Mouse (Mus musculus) c-Kit-positive CD71-positive TER-119-negative erythroid progenitor cells, embryonic 14.5 days (primary cell): ENCODE measurements at regions not wholly inside any gene's neighbourhood (a gene's known extent, or its start where the extent isn't known, plus 50 kb on each side); places are given as distances from the start of the nearest gene placed in this dataset.
A peak's percentile ranks its signal among the peaks of the same experiment; 100 is the strongest.
"Not testable (repeated sequence)": the region's sequence is repeated elsewhere in the genome, so short reads cannot be mapped to it uniquely, and the experiment has no call there.

ENCODE experiments used
- DNase-seq: peaks from one replicate; pipeline ENCODE4 v3.0.0-alpha.2; 2013; ENCODE audit warnings: low read depth

- not testable (repeated sequence) for DNase-seq
Observed at GRCm38 (mm10) chr12:77526581-77526980, 288.7 kb downstream of the Fut8 start.

- DNase-seq: no peak
Observed at GRCm38 (mm10) chr12:77527499-77527898, 289.6 kb downstream of the Fut8 start.

- DNase-seq: no peak
Observed at GRCm38 (mm10) chr12:77527953-77528865, 290.3 kb downstream of the Fut8 start.

- DNase-seq: no peak
Observed at GRCm38 (mm10) chr12:77528868-77529271, 290.9 kb downstream of the Fut8 start.

GRCm38 (mm10) chr12:77529414-77529813 lies 291.5 kb downstream of the Fut8 start:
- DNase-seq: no peak

GRCm38 (mm10) chr12:77529955-77530354 lies 292.0 kb downstream of the Fut8 start:
- no peak for DNase-seq

GRCm38 (mm10) chr12:77531294-77531693 lies 293.4 kb downstream of the Fut8 start:
- peak; percentile 15 for DNase-seq

GRCm38 (mm10) chr12:77532547-77532946 lies 294.6 kb downstream of the Fut8 start:
- no peak for DNase-seq

- DNase-seq: no peak
Observed at GRCm38 (mm10) chr12:77533606-77534005, 295.7 kb downstream of the Fut8 start.

GRCm38 (mm10) chr12:77534079-77534478 lies 296.2 kb downstream of the Fut8 start:
- DNase-seq: no peak

- no peak for DNase-seq
Observed at GRCm38 (mm10) chr12:77535147-77535546, 297.2 kb downstream of the Fut8 start.

GRCm38 (mm10) chr12:77537139-77537848 lies 299.4 kb downstream of the Fut8 start:
- DNase-seq: no peak

- DNase-seq: no peak
Observed at GRCm38 (mm10) chr12:77539661-77540431, 301.9 kb downstream of the Fut8 start.

- no peak for DNase-seq
Observed at GRCm38 (mm10) chr12:77541051-77541765, 303.3 kb downstream of the Fut8 start.

GRCm38 (mm10) chr12:77541826-77542225 lies 303.9 kb downstream of the Fut8 start:
- no peak for DNase-seq

- no peak for DNase-seq
Observed at GRCm38 (mm10) chr12:77543651-77544050, 305.7 kb downstream of the Fut8 start.

- no peak for DNase-seq
Observed at GRCm38 (mm10) chr12:77546165-77546564, 308.2 kb downstream of the Fut8 start.

GRCm38 (mm10) chr12:77568286-77568685 lies 330.4 kb downstream of the Fut8 start:
- DNase-seq: peak; percentile 3

- DNase-seq: no peak
Observed at GRCm38 (mm10) chr12:77570501-77570900, 332.6 kb downstream of the Fut8 start.

GRCm38 (mm10) chr12:77571071-77571470 lies 333.1 kb downstream of the Fut8 start:
- DNase-seq: no peak

- no peak for DNase-seq
Observed at GRCm38 (mm10) chr12:77575046-77575445, 337.1 kb downstream of the Fut8 start.

- DNase-seq: no peak
Observed at GRCm38 (mm10) chr12:77588297-77588696, 350.4 kb downstream of the Fut8 start.
